Mouse (Mus musculus) embryo, embryonic 10 days (tissue): ENCODE measurements around the gene Vps39.
A peak's percentile ranks its signal among the peaks of the same experiment; 100 is the strongest.

Experiments used
- DNase-seq: peaks from one replicate; pipeline ENCODE4 v3.0.0-alpha.2; 2015; ENCODE audit warnings: low spot score

Vps39 gene

GRCm38 (mm10) chr2:120299866-120300265 lies 53.1 kb downstream of the Vps39 start:
- no peak for DNase-seq

DNA sequence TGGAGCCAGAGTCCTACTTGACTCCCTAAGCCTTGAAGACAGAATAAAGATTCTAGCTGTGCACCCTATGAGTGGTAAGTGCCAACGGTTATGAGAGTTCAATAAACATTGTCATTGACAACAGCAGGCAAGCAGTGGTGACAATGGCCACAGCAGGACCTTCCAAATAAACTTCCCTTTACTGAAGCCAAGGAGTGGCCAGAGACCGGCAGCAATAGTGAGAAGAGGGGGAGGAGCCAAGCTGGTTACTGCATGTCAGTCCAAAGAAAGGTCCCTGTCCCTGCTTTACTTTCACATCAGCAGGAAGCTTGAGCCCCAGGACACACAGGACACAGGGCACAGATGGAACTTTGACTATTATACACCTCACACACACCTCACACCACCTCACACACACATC lies 56.8 kb downstream of the Vps39 start:
- no peak for DNase-seq

GRCm38 (mm10) chr2:120291471-120292078 lies 61.4 kb downstream of the Vps39 start:
- no peak for DNase-seq

DNA sequence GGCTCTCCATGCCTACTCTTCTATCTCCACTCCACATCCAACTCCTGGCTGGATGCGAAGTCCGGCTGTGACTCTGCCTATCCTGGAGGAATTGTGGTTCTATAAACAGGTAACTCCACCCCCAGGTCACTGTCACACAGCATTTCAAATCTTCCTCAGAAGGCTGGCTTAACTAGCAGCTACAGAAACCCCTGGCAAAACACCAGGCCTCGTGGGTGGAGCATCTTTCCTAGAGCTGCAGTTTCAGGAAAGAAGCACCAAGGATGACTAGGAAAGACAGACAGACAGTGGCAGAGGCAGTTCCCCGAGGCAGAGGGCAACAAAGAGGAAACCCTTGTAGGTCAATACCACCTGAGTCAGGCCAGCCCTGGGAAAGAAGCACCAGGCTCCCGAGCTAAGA lies 63.9 kb downstream of the Vps39 start, which contains the start of gene Pla2g4d:
Gene Pla2g4d, minus strand, starts transcription at position 203 of the 400 bp plus-strand sequence.
- DNase-seq = no peak

DNA sequence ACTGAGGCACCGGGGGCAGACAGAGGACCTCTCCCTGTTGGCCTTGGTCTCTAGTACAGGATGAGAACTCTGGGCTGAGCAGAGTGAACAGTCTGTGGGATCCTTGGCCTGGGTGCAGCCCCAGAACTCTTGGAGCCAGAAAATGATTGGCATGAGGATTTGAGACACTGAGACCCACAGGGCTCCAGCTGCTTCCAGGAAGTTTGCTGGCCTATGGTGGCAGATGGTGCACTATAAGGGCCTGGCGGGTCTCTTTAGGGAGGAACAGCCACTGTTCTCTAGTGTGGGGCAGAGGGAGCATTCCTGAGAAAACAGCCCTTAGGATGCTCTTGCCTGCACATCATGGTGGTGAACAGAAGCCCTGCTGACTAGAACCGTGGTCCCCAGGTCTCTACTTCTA lies 64.5 kb downstream of the Vps39 start:
- DNase-seq = no peak

GRCm38 (mm10) chr2:120285639-120286038 lies 67.3 kb downstream of the Vps39 start:
- DNase-seq = no peak

DNA sequence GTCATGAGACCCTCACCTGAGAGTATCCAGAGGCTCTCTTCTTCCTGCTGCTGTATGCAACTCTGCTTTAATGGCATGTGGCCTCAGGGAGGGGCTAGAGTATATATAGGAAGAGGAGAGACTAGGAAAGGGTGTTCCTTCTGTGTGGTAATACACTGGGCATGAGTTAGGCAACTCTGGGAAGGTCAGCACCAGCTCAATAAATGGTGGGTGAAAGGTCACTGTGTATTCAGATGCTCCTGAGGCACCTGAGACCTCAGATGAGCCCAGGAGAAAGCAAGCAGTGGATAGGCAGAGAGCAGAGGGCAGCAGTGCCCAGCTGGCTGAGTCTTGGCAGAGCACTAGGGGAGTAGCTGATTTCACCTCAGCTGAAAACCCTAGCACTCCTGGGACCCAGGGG lies 68.2 kb downstream of the Vps39 start:
- no peak for DNase-seq

DNA sequence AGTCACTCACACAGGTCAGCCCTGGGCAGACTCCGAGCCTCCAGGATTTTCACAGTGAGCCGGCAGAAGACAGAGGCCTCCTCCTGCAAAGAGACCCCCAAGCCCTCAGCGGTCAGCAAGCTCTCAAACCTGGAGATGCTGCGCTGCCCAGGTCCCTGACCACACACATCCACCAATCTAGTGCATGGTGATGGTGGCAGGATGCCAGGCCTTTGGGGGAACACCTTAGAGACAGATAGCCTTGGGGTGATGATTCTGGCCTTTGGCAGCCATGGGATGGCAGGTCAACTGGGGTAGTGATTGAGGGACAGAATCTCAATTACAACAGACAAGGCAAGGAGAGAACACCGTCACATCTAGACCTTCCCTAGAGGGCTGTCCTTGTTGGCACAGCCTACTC lies 68.8 kb downstream of the Vps39 start:
- no peak for DNase-seq

GRCm38 (mm10) chr2:120283550-120283949 lies 69.4 kb downstream of the Vps39 start:
- no peak for DNase-seq

DNA sequence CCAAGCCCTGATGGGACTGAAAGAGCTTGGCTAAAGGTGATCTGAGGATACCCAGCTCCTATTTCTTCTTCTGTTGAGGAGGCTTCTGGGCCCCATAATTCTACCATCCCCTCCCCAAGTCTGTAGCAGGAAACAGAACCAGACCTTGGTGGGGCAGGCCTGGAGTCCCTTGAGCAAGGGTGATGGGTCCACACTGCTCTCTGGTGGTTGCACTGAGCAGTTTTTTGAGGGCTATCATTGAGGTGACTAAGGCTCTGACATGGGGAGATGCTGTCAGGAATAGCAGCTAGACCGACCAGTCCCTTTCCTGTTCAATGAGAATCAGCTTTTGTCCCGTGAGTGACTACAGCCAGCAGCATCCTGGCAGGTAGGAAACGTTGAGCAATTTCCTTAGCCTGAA lies 71.7 kb downstream of the Vps39 start:
- no peak for DNase-seq

DNA sequence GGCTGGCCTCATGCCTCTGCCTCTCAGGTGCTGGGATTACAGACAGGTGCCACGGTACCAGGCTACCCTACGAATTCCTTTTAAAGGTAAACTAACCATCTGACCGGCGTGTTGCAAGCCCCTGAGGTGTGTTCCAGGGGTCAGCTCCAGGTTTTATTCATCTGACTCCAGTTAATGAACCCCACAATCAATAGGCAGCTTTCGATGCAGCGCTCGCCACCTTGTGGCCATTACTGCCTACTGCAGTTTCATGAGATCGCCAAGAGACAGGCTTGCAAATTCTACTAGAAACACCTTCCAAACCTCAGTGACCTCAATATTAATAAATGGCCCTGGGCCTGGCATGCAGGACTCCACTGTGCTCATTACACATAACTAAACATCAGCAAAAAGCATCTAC lies 73.0 kb downstream of the Vps39 start:
- peak; percentile 76 for DNase-seq

DNA sequence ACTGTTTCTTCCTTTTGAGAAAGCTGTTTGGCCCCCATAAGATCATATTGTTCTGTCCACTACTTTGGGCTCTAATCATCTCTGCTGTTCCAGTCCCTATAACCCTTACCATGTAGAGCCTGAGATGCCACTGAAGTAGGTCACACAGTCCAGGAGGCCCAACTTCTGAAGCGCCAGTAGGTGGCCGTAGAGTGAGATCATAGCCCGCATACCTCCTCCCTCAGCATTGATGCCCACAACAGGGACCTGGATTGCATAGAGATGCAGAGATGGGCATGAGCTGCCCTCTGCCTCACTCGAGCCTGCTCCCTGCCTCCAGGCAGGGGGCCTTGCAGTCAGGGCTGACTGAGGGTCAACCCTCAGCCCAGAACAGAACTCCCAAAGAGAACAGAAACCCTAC lies 76.0 kb downstream of the Vps39 start:
- DNase-seq = no peak

GRCm38 (mm10) chr2:120268635-120269034 lies 84.3 kb downstream of the Vps39 start:
- DNase-seq = peak; percentile 54
